Mouse (Mus musculus) hindbrain, embryonic 15.5 days (tissue): ENCODE measurements around the gene Endou. TPM values are rescaled to one million over a fixed set of nuclear protein-coding genes. Genes with fewer than 3 reads are reported as not detected.

ENCODE experiments used
- ATAC-seq: fragments of 200-750 bp; cut with Nextera tagmentation; 2 replicates; pipeline ENCODE4 v1.8.0; 2017; ENCODE audit warnings: low read depth, moderate number of reproducible peaks, moderate TSS enrichment; ENCODE audit not compliant: low FRiP score
- H3K27ac ChIP-seq: fragments of 300-500 bp; sonication (generic); replicated peaks from 2 replicates; pipeline ENCODE4 v1.5.1; 2015; ENCODE audit warnings: mild to moderate bottlenecking, inconsistent platforms
- H3K27me3 ChIP-seq: fragments of 300-500 bp; sonication (generic); 2 replicates; pipeline ENCODE4 v1.6.1; 2015; ENCODE audit warnings: control low read depth, inconsistent platforms
- H3K36me3 ChIP-seq: fragments of 300-500 bp; sonication (generic); 2 replicates; pipeline ENCODE4 v1.6.1; 2015; ENCODE audit warnings: control low read depth, inconsistent platforms
- H3K4me1 ChIP-seq: fragments of 300-500 bp; sonication (generic); replicated peaks from 2 replicates; pipeline ENCODE4 v1.6.1; 2015; ENCODE audit warnings: control low read depth, inconsistent platforms
- H3K4me2 ChIP-seq: fragments of 300-500 bp; sonication (generic); 2 replicates; pipeline ENCODE4 v1.6.1; 2015; ENCODE audit warnings: moderate library complexity, mild to moderate bottlenecking, inconsistent platforms
- H3K4me3 ChIP-seq: fragments of 300-500 bp; sonication (generic); 2 replicates; pipeline ENCODE4 v1.5.1; 2015; ENCODE audit warnings: mild to moderate bottlenecking, inconsistent platforms
- H3K9ac ChIP-seq: fragments of 300-500 bp; sonication (generic); 2 replicates; pipeline ENCODE4 v1.6.1; 2015; ENCODE audit warnings: inconsistent platforms
- H3K9me3 ChIP-seq: fragments of 300-500 bp; sonication (generic); 2 replicates; pipeline ENCODE4 v1.6.1; 2016; ENCODE audit warnings: control low read depth, inconsistent platforms
- WGBS: fragments of 180-500 bp; shearing (Covaris S2); methylation state at CpG from one replicate; pipeline ENCODE4 v1.1.7; 2015; 5-methylcytosine and 5-hydroxymethylcytosine counted together
- polyA plus RNA-seq: library from polyadenylated mRNA; unstranded; fragments of >200 nt; fragmentation: Nextera tagmentation; extraction: Ambion mirVana; gene quantifications from 2 replicates; pipeline ENCODE4 v1.2.1, GENCODE M21; 2015

Endou gene
- polyA plus RNA-seq, 1 experiment from 2014 or later: 0.30 TPM

DNA sequence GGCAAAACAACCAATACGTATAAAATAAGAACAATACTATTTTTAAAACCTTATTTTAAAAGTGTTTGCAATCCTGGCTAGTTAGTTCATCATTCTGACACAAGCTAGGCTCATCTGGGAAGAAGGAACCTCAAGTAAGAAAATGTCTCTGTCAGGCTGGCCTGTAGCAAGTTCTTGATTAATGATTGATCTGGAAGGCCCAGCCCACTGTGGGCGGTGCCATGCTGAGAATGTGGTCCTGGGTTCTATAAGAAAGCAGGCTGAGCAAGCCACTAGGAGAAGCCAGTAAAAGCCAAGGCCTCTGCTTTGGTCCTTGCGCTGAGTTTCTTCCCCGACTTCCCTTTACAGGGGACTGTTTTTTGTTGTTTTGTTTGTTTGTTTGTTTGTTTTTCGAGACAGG, 21.4 kb upstream of the Endou start:
- Histone ChIP-seq H3K9ac (no peak overlapping the region), H3K4me2 (no peak overlapping the region), H3K27ac (no peak overlapping the region), H3K4me1 (peaks cover 23% of the 10 kb centered on the region), H3K4me3 (no peak overlapping the region), H3K9me3 (no peaks in the 10 kb centered on the region), H3K36me3 (no peaks in the 10 kb centered on the region), H3K27me3 (no peaks in the 10 kb centered on the region)
- WGBS: 96% methylated on average over 5 of the region's 5 CpGs
- no peak for ATAC-seq

DNA sequence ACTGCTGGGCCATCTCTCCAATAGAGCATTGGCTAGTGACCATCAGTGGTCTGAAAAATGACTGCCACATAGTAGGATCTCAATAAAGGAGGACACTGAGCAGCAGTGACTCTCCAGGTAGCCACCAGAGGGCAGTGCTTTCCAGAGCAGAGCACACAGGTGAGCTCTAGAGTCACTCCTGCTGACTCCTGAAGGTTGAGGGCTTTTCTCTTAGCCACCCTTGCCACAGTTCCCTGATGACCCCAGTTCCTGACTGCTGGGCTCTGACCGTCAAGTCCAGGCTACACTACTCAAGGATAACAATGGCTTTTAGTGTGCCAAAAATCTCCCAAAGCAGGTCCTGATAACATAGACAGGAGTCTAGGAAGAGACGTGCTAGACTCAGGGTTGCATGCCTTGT, 20.5 kb upstream of the Endou start:
- Histone ChIP-seq H3K9ac (no peak overlapping the region), H3K9me3 (no peaks in the 10 kb centered on the region), H3K4me1 (peaks cover 23% of the 10 kb centered on the region), H3K4me2 (no peak overlapping the region), H3K27ac (no peak overlapping the region), H3K4me3 (no peak overlapping the region), H3K36me3 (no peaks in the 10 kb centered on the region), H3K27me3 (no peaks in the 10 kb centered on the region)
- 78% methylated on average over 2 of the region's 2 CpGs for WGBS
- ATAC-seq: no peak

DNA sequence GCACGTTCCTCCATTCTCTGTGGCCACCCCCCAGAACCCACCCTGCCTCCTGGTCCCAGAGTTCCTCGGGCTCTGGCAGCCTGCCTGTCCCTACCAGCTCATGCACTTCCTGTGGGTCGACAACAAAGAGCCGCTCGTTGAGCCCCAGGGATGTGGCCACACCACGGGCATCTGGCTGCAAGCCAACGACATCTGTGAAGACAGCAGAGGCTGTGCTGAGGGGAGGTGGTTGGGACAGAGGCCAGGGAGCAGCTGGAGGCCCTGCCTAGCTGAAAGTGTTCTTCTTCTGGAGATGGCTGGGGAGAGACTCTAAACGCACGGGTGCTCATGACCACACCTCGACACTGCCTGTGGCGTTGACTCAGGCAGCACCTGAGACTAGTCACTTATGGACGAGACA, 19.6 kb upstream of the Endou start:
- Histone ChIP-seq H3K4me1 (peaks cover 19% of the 10 kb centered on the region), H3K27me3 (no peaks in the 10 kb centered on the region), H3K9ac (no peak overlapping the region), H3K9me3 (no peaks in the 10 kb centered on the region), H3K36me3 (no peaks in the 10 kb centered on the region), H3K4me3 (no peak overlapping the region), H3K4me2 (peak overlapping the region; percentile 1; the same call in 1 of the 2 replicates), H3K27ac (peak overlapping the region; percentile 49)
- ATAC-seq: peak; percentile 86
- 17% methylated on average over 12 of the region's 12 CpGs for WGBS

DNA sequence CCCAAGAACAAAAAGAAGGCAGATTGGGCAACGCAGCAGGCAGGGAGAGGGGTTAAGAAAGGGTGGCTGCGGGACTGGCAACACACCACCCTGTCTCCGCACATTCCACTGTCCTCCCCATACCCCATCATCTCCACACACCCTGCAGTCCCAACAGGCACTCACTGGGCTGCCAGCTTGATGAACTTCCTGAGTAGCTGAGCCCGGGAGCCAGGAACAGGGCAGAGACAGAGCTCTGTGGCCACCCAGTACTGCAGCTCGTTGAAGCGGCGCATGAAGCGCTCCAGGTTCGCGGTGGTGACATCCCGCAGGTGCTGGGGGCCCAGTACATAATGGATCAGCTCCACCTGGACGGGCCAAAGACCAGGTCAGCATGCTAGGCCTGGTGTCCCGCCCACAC, 18.7 kb upstream of the Endou start:
- Histone ChIP-seq H3K4me3 (no peak overlapping the region), H3K36me3 (no peaks in the 10 kb centered on the region), H3K27me3 (no peaks in the 10 kb centered on the region), H3K4me2 (no peak overlapping the region), H3K4me1 (peaks cover 20% of the 10 kb centered on the region), H3K9me3 (no peaks in the 10 kb centered on the region), H3K9ac (no peak overlapping the region), H3K27ac (peak overlapping the region; percentile 49; the same call in 1 of the 2 replicates)
- ATAC-seq: no peak
- 90% methylated on average over 13 of the region's 13 CpGs for WGBS

- Histone ChIP-seq H3K36me3 (no peaks in the 10 kb centered on the region), H3K4me1 (peaks cover 22% of the 10 kb centered on the region), H3K27ac (no peak overlapping the region), H3K9me3 (no peaks in the 10 kb centered on the region), H3K9ac (no peak overlapping the region), H3K4me2 (no peak overlapping the region), H3K4me3 (no peak overlapping the region), H3K27me3 (no peaks in the 10 kb centered on the region)
- ATAC-seq: no peak
- WGBS: 94% methylated on average over 9 of the region's 9 CpGs
These were observed 18.3 kb upstream of the Endou start for GRCm38 (mm10) chr15:97749397-97749796.

DNA sequence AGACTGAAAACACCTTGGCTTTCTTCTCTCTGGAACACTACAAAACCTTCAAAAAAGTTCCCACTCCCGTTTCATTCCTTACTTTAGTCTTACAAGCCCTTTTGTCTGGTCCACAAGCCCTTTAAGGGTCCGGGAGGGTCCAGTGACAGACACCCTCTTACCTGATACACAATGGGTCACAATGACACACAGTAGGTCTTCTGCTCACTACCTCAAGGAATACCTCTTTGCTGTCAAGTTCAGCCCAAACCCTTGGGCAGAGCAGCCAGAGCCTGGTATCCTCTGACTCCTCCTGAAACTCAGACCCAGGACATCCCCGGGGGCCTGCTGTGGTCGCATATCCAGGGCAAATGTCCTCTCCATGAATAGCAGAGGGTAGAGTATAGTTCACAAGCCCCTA, 17.8 kb upstream of the Endou start:
- H3K9ac ChIP-seq: no peak overlapping the region
- H3K36me3 ChIP-seq: no peaks in the 10 kb centered on the region
- H3K4me3 ChIP-seq: no peak overlapping the region
- no peaks in the 10 kb centered on the region for H3K27me3 ChIP-seq
- H3K9me3 ChIP-seq: no peaks in the 10 kb centered on the region
- peaks cover 22% of the 10 kb centered on the region for H3K4me1 ChIP-seq
- no peak overlapping the region for H3K27ac ChIP-seq
- no peak for ATAC-seq
- no peak overlapping the region for H3K4me2 ChIP-seq
- WGBS: 86% methylated on average over 4 of the region's 4 CpGs

DNA sequence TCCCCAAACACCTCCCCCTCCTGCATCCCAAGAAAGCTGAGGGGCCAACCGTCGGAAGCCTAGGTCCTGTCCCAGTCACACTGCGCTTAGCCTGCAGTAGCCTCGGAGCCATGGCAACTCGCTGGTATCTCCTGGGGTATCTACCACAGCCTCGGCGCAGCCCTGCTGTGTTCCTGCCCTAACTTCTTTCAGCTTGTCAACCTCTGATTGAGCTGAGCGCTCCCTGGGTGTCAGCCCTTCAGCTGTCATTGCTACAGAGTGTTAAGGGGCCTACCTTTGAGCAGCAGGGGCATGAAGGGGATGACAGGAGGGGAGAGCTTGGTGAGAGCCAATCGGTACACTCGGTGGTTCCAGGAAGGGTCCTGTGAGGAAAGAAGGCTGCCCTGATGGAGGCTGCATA, 17.2 kb upstream of the Endou start:
- Histone ChIP-seq H3K4me2 (no peak overlapping the region), H3K4me1 (peaks cover 22% of the 10 kb centered on the region), H3K4me3 (no peak overlapping the region), H3K9me3 (no peaks in the 10 kb centered on the region), H3K27ac (no peak overlapping the region), H3K27me3 (no peaks in the 10 kb centered on the region), H3K9ac (no peak overlapping the region), H3K36me3 (no peaks in the 10 kb centered on the region)
- WGBS: 18% methylated on average over 10 of the region's 10 CpGs
- no peak for ATAC-seq

DNA sequence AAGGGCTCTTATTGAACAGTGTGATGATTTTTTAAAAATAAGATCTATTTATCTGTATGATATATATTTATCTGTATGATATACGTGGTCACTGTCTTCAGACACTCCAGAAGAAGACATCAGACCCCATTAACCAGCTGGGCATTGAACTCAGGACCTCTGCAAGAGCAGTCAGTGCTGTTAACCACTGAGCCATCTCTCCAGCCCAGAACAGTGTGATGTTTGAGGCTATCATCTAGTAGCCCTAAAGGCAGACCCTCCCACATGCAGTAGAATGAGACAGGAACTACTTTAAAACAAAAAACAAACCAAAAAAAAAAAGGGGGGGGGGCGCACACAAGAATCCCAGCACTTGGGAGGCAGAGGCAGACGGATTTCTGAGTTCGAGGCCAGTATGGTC, 16.3 kb upstream of the Endou start:
- no peak overlapping the region for H3K4me2 ChIP-seq
- no peaks in the 10 kb centered on the region for H3K9me3 ChIP-seq
- no peak overlapping the region for H3K4me3 ChIP-seq
- H3K27ac ChIP-seq: no peak overlapping the region
- no peaks in the 10 kb centered on the region for H3K36me3 ChIP-seq
- ATAC-seq: no peak
- 81% methylated on average over 4 of the region's 4 CpGs for WGBS
- H3K27me3 ChIP-seq: no peaks in the 10 kb centered on the region
- H3K4me1 ChIP-seq: peaks cover 23% of the 10 kb centered on the region
- H3K9ac ChIP-seq: no peak overlapping the region

DNA sequence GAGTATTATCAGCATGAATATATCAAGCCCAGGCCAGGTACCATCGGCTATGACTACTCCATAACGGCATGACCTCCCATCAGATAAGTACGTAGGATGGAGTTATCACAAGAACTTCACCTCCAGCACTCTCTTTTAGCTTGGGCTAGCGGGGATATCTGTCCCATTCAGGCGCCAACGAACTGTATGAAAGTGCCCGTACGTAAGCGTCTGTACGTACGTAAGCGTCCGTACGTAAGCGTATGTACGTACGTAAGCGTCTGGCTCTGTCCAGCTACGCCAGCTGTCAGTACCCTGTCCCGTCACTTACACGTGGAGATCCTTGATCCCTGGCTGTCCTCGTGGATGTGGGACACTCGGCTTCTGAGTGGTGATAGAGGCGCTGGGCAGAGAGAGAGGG, 15.6 kb upstream of the Endou start:
- Histone ChIP-seq H3K9ac (no peak overlapping the region), H3K4me2 (no peak overlapping the region), H3K27me3 (no peaks in the 10 kb centered on the region), H3K27ac (no peak overlapping the region), H3K4me1 (peaks cover 26% of the 10 kb centered on the region), H3K36me3 (no peaks in the 10 kb centered on the region), H3K9me3 (no peaks in the 10 kb centered on the region), H3K4me3 (no peak overlapping the region)
- whole genome bisulfite sequencing: 95% methylated on average over 24 of the region's 24 CpGs
- no peak for ATAC-seq

- Histone ChIP-seq H3K9ac (no peak overlapping the region), H3K9me3 (no peaks in the 10 kb centered on the region), H3K4me3 (no peak overlapping the region), H3K27ac (no peak overlapping the region), H3K4me2 (no peak overlapping the region), H3K4me1 (peaks cover 26% of the 10 kb centered on the region), H3K27me3 (no peaks in the 10 kb centered on the region), H3K36me3 (no peaks in the 10 kb centered on the region)
- no peak for ATAC-seq
- 93% methylated on average over 10 of the region's 10 CpGs for WGBS
These were observed 15.1 kb upstream of the Endou start for GRCm38 (mm10) chr15:97746278-97746677.

GRCm38 (mm10) chr15:97745331-97745730, 14.2 kb upstream of the Endou start:
- Histone ChIP-seq H3K36me3 (no peaks in the 10 kb centered on the region), H3K4me3 (no peak overlapping the region), H3K4me2 (no peak overlapping the region), H3K9ac (no peak overlapping the region), H3K27ac (peak overlapping the region; percentile 46; the same call in 1 of the 2 replicates), H3K27me3 (no peaks in the 10 kb centered on the region), H3K9me3 (no peaks in the 10 kb centered on the region), H3K4me1 (peaks cover 18% of the 10 kb centered on the region)
- 64% methylated on average over 10 of the region's 10 CpGs for WGBS
- ATAC-seq: no peak

GRCm38 (mm10) chr15:97744930-97745329, 13.8 kb upstream of the Endou start:
- Histone ChIP-seq H3K4me3 (no peak overlapping the region), H3K4me1 (peaks cover 14% of the 10 kb centered on the region), H3K9me3 (no peaks in the 10 kb centered on the region), H3K27me3 (no peaks in the 10 kb centered on the region), H3K36me3 (no peaks in the 10 kb centered on the region), H3K4me2 (no peak overlapping the region), H3K27ac (peak overlapping the region; percentile 46; the same call in 1 of the 2 replicates), H3K9ac (no peak overlapping the region)
- ATAC-seq: no peak
- WGBS: 54% methylated on average over 10 of the region's 10 CpGs

DNA sequence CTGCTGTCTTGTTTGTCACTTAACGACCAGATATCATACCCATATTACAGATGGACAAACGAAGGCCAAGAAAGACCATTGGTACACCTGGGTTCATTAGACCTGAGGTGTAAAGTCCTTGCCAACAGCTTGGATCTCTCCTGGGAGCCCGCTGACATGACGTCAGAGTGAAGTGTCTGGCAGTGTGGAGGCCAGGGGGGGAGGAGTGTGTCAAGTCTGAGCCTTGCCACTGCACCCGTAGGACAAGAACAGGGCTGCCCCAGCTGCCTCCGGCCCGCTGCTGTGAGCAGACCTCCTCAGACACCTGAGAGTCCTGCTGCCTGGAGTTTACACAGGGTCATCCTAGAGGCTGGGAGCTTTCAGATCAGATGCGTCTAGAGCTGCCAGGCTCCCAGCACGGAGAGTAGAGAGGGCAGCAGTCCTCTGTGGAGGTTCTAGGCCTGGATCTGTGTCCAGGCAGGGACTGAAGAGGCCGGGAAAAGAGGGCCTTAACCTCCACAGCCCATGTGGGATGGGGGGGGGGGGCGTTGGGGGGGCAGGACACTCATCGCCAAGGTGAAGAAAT, 12.9 kb upstream of the Endou start:
- no peak overlapping the region for H3K4me2 ChIP-seq
- H3K9ac ChIP-seq: no peak overlapping the region
- no peak overlapping the region for H3K27ac ChIP-seq
- no peaks in the 10 kb centered on the region for H3K36me3 ChIP-seq
- no peaks in the 10 kb centered on the region for H3K9me3 ChIP-seq
- H3K4me1 ChIP-seq: peaks cover 13% of the 10 kb centered on the region
- no peaks in the 10 kb centered on the region for H3K27me3 ChIP-seq
- ATAC-seq: no peak
- 79% methylated on average over 12 of the region's 12 CpGs for WGBS
- no peak overlapping the region for H3K4me3 ChIP-seq
